Comparison of ENCODE assay signal across 28 mouse cellular contexts in genomic region chr11:99269192-99269591, GRCm38 (mm10). TPM values are rescaled to one million over a fixed set of nuclear protein-coding genes. Genes with fewer than 3 reads are reported as not detected.
A peak's percentile ranks its signal among the peaks of the same experiment; 100 is the strongest.
DNase-seq lines count a peak whose midpoint lies in the region; ATAC-seq lines count a peak whose summit lies in the region.
"Had no signal": no experiment of that assay in that cellular context is flagged by ENCODE, and none has a peak within 500 bp of the region (broad histone marks: within the 10 kb centered on the region; RNA-seq: fewer than 3 reads in every experiment).

No protein-coding gene starts in this region.

- H3K27ac ChIP-seq in embryonic facial prominence, embryonic 15.5 days (replicated peaks) = 0 out of 2 replicates have a peak overlapping the region, but pooled peaks have one; percentile 4
- H3K27ac ChIP-seq in embryonic facial prominence, embryonic 10.5 days (replicated peaks) = no peak overlapping the region
- H3K27ac ChIP-seq in limb, embryonic 12.5 days = peak overlapping the region; percentile 29; the same call in 1 of the 2 replicates
- no peak overlapping the region for H3K27ac ChIP-seq in limb, embryonic 10.5 days
- H3K27ac ChIP-seq in intestine, embryonic 16.5 days (ENCODE audit: low read length) = no peak overlapping the region
- H3K27ac ChIP-seq in hindbrain, embryonic 16.5 days (ENCODE audit: low read depth, low read length) = no peak overlapping the region
- H3K27ac ChIP-seq: embryonic facial prominence, embryonic 13.5 days; forebrain, embryonic 13.5 days; forebrain, embryonic 15.5 days had no signal

- H3K9me3 ChIP-seq in embryonic facial prominence, embryonic 15.5 days (replicated peaks) = no peaks in the 10 kb centered on the region
- H3K9me3 ChIP-seq in embryonic facial prominence, embryonic 10.5 days = no peaks in the 10 kb centered on the region
- no peaks in the 10 kb centered on the region for H3K9me3 ChIP-seq in limb, embryonic 12.5 days
- no peaks in the 10 kb centered on the region for H3K9me3 ChIP-seq in limb, embryonic 10.5 days (replicated peaks)
- H3K9me3 ChIP-seq in intestine, embryonic 16.5 days (ENCODE audit: control insufficient read depth, low read length) = no peaks in the 10 kb centered on the region
- H3K9me3 ChIP-seq in hindbrain, embryonic 16.5 days (ENCODE audit: control insufficient read depth, low read length) = no peaks in the 10 kb centered on the region
- H3K9me3 ChIP-seq: embryonic facial prominence, embryonic 13.5 days; forebrain, embryonic 13.5 days; forebrain, embryonic 15.5 days; G1E had no signal

- no peak overlapping the region for H3K4me2 ChIP-seq in embryonic facial prominence, embryonic 15.5 days (replicated peaks)
- H3K4me2 ChIP-seq in limb, embryonic 12.5 days = no peak overlapping the region
- H3K4me2 ChIP-seq in intestine, embryonic 16.5 days (ENCODE audit: low read depth, low read length) = no peak overlapping the region
- no peak overlapping the region for H3K4me2 ChIP-seq in hindbrain, embryonic 16.5 days (ENCODE audit: low read length)
- H3K4me2 ChIP-seq: embryonic facial prominence, embryonic 13.5 days; forebrain, embryonic 13.5 days; forebrain, embryonic 15.5 days had no signal

- H3K9ac ChIP-seq in embryonic facial prominence, embryonic 15.5 days = no peak overlapping the region
- no peak overlapping the region for H3K9ac ChIP-seq in limb, embryonic 12.5 days (replicated peaks)
- H3K9ac ChIP-seq in intestine, embryonic 16.5 days (ENCODE audit: low read depth, low read length) = no peak overlapping the region
- no peak overlapping the region for H3K9ac ChIP-seq in hindbrain, embryonic 16.5 days (ENCODE audit: low read depth, low read length)
- H3K9ac ChIP-seq: embryonic facial prominence, embryonic 13.5 days; forebrain, embryonic 13.5 days; forebrain, embryonic 15.5 days; forebrain, postnatal 0 days had no signal

- H3K4me1 ChIP-seq in embryonic facial prominence, embryonic 15.5 days = no peaks in the 10 kb centered on the region
- peaks cover 5% of the 10 kb centered on the region; the same call in 1 of the 2 replicates for H3K4me1 ChIP-seq in embryonic facial prominence, embryonic 10.5 days
- H3K4me1 ChIP-seq in limb, embryonic 12.5 days (replicated peaks) = peaks cover 13% of the 10 kb centered on the region
- peaks cover 12% of the 10 kb centered on the region; the same call in 1 of the 2 replicates for H3K4me1 ChIP-seq in limb, embryonic 10.5 days
- no peaks in the 10 kb centered on the region for H3K4me1 ChIP-seq in intestine, embryonic 16.5 days (ENCODE audit: control insufficient read depth, insufficient read depth, low read length)
- H3K4me1 ChIP-seq in hindbrain, embryonic 16.5 days (ENCODE audit: control insufficient read depth, insufficient read depth, low read depth, low read length) = no peaks in the 10 kb centered on the region
- H3K4me1 ChIP-seq: embryonic facial prominence, embryonic 13.5 days; forebrain, embryonic 13.5 days; forebrain, embryonic 15.5 days had no signal

- DNase-seq in embryonic facial prominence, embryonic 10.5 days (ENCODE audit: low spot score) = no peak
- DNase-seq in limb, embryonic 10.5 days (ENCODE audit: low spot score) = no peak
- no peak for DNase-seq in layer of hippocampus, postnatal 10 days (ENCODE audit: low spot score in 2 of 2)
- DNase-seq: adrenal gland, adult 2 months; adrenal gland, postnatal 10 days; adrenal gland, postnatal 25 days; B cell, adult 2 months; cerebellum, adult 11-12 months; cerebellum, adult 2 months; cerebellum, adult 9-10 months; cerebellum, postnatal 10 days; cerebellum, postnatal 25 days; forebrain, postnatal 0 days had no signal

- H3K27me3 ChIP-seq in embryonic facial prominence, embryonic 15.5 days = peaks cover 3% of the 10 kb centered on the region; the same call in 1 of the 2 replicates
- H3K27me3 ChIP-seq in embryonic facial prominence, embryonic 10.5 days (replicated peaks; ENCODE audit: low read depth, poor library complexity, severe bottlenecking) = 0 out of 2 replicates have a peak, but pooled peaks cover 4% of the 10 kb centered on the region
- no peaks in the 10 kb centered on the region for H3K27me3 ChIP-seq in limb, embryonic 12.5 days
- H3K27me3 ChIP-seq in limb, embryonic 10.5 days (ENCODE audit: low read depth, poor library complexity, severe bottlenecking) = no peaks in the 10 kb centered on the region
- no peaks in the 10 kb centered on the region for H3K27me3 ChIP-seq in intestine, embryonic 16.5 days (replicated peaks; ENCODE audit: control insufficient read depth, insufficient read depth, low read length)
- H3K27me3 ChIP-seq in hindbrain, embryonic 16.5 days (replicated peaks; ENCODE audit: control insufficient read depth, insufficient read depth, low read length) = no peaks in the 10 kb centered on the region
- H3K27me3 ChIP-seq: embryonic facial prominence, embryonic 13.5 days; forebrain, embryonic 13.5 days; forebrain, embryonic 15.5 days had no signal

- no peaks in the 10 kb centered on the region for H3K36me3 ChIP-seq in embryonic facial prominence, embryonic 15.5 days
- H3K36me3 ChIP-seq in embryonic facial prominence, embryonic 10.5 days (replicated peaks) = no peaks in the 10 kb centered on the region
- H3K36me3 ChIP-seq in limb, embryonic 12.5 days = no peaks in the 10 kb centered on the region
- no peaks in the 10 kb centered on the region for H3K36me3 ChIP-seq in limb, embryonic 10.5 days
- H3K36me3 ChIP-seq in intestine, embryonic 16.5 days (ENCODE audit: control insufficient read depth, insufficient read depth, low read length) = no peaks in the 10 kb centered on the region
- no peaks in the 10 kb centered on the region for H3K36me3 ChIP-seq in hindbrain, embryonic 16.5 days (ENCODE audit: control insufficient read depth, insufficient read depth, low read length)
- H3K36me3 ChIP-seq: embryonic facial prominence, embryonic 13.5 days; forebrain, embryonic 15.5 days; G1E had no signal

- ATAC-seq in embryonic facial prominence, embryonic 15.5 days (ENCODE audit: insufficient number of reproducible peaks, low FRiP score, low TSS enrichment, low read depth) = no peak
- no peak for ATAC-seq in limb, embryonic 12.5 days (ENCODE audit: insufficient number of reproducible peaks, insufficient read depth, low FRiP score, low TSS enrichment, low read depth)
- ATAC-seq in intestine, embryonic 16.5 days = peak; percentile 58; the same call in 1 of the 2 replicates
- ATAC-seq in hindbrain, embryonic 16.5 days = no peak
- ATAC-seq: CD4-positive, CD25-positive, alpha-beta regulatory T cell, adult 4 months; forebrain, embryonic 13.5 days; forebrain, embryonic 15.5 days; forebrain, postnatal 0 days; Patski had no signal

- 70% methylated on average over 7 of the region's 7 CpGs for WGBS in embryonic facial prominence, embryonic 15.5 days
- WGBS in embryonic facial prominence, embryonic 10.5 days = 80% methylated on average over 7 of the region's 7 CpGs
- WGBS in limb, embryonic 12.5 days = 67% methylated on average over 7 of the region's 7 CpGs
- WGBS in limb, embryonic 10.5 days = 79% methylated on average over 7 of the region's 7 CpGs
- WGBS in intestine, embryonic 16.5 days = 65% methylated on average over 7 of the region's 7 CpGs
- 82% methylated on average over 7 of the region's 7 CpGs for WGBS in hindbrain, embryonic 16.5 days

- no peak overlapping the region for H3K4me3 ChIP-seq in embryonic facial prominence, embryonic 15.5 days (replicated peaks)
- H3K4me3 ChIP-seq in embryonic facial prominence, embryonic 10.5 days = no peak overlapping the region
- H3K4me3 ChIP-seq in limb, embryonic 12.5 days (replicated peaks) = no peak overlapping the region
- no peak overlapping the region for H3K4me3 ChIP-seq in limb, embryonic 10.5 days
- H3K4me3 ChIP-seq in intestine, embryonic 16.5 days (ENCODE audit: low read length) = no peak overlapping the region
- H3K4me3 ChIP-seq in hindbrain, embryonic 16.5 days (ENCODE audit: low read length) = no peak overlapping the region
- H3K4me3 ChIP-seq: embryonic facial prominence, embryonic 13.5 days; forebrain, embryonic 13.5 days; forebrain, embryonic 15.5 days had no signal

RNA-seq across cellular contexts. Expression of gene Krt24, which starts 15.9 kb away (rescaled TPM):
- 2.9 and 4.7 TPM in 2 replicates for polyA plus RNA-seq in embryonic facial prominence, embryonic 15.5 days (2015; fragmentation: Nextera tagmentation; extraction: Ambion mirVana)
- not detected in 2 replicates for polyA plus RNA-seq in embryonic facial prominence, embryonic 10.5 days (2016; fragmentation: Nextera tagmentation; extraction: Ambion mirVana)
- 0.21 and 0.41 TPM in 2 replicates for polyA plus RNA-seq in limb, embryonic 12.5 days (2016; fragmentation: Nextera tagmentation; extraction: Ambion mirVana)
- polyA plus RNA-seq in limb, embryonic 10.5 days (2016; fragmentation: Nextera tagmentation; extraction: Ambion mirVana) = 0.23 TPM in 1 of 2 replicates, not detected in the other
- polyA plus RNA-seq in intestine, embryonic 16.5 days (2015; fragmentation: Nextera tagmentation; extraction: Ambion mirVana) = not detected in 2 replicates
- not detected for total RNA-seq in layer of hippocampus, postnatal 10 days (2021)
- polyA plus RNA-seq in hindbrain, embryonic 16.5 days (2015; fragmentation: Nextera tagmentation; extraction: Ambion mirVana) = 0.08 TPM in 1 of 2 replicates, not detected in the other
- total RNA-seq: adrenal gland, adult 2 months; adrenal gland, postnatal 10 days; adrenal gland, postnatal 25 days; adrenal gland, postnatal 4 days; CH12.LX; forebrain, postnatal 0 days; G1E had no signal
- polyA plus RNA-seq: adrenal gland, adult 2 months; CD4-positive, CD25-positive, alpha-beta regulatory T cell, adult 4 months; cortical plate, adult 2 months; forebrain, embryonic 11.5 days; forebrain, embryonic 13.5 days; forebrain, embryonic 15.5 days; G1E; Patski had no signal

RNA-seq across cellular contexts. Expression of gene Krt222, which starts 25.3 kb away (rescaled TPM):
- 0.71 and 0.79 TPM in 2 replicates for polyA plus RNA-seq in embryonic facial prominence, embryonic 15.5 days (2015; fragmentation: Nextera tagmentation; extraction: Ambion mirVana)
- polyA plus RNA-seq in embryonic facial prominence, embryonic 10.5 days (2016; fragmentation: Nextera tagmentation; extraction: Ambion mirVana) = 0.10 and 0.12 TPM in 2 replicates
- 0.15 and 0.36 TPM in 2 replicates for polyA plus RNA-seq in limb, embryonic 12.5 days (2016; fragmentation: Nextera tagmentation; extraction: Ambion mirVana)
- 0.20 and 0.25 TPM in 2 replicates for polyA plus RNA-seq in limb, embryonic 10.5 days (2016; fragmentation: Nextera tagmentation; extraction: Ambion mirVana)
- polyA plus RNA-seq in intestine, embryonic 16.5 days (2015; fragmentation: Nextera tagmentation; extraction: Ambion mirVana) = 0.22 and 0.54 TPM in 2 replicates
- total RNA-seq in layer of hippocampus, postnatal 10 days (2021) = 10 to 100 TPM; 24.0 to 25.7 TPM
- polyA plus RNA-seq in hindbrain, embryonic 16.5 days (2015; fragmentation: Nextera tagmentation; extraction: Ambion mirVana) = 10.9 and 14.3 TPM in 2 replicates
- polyA plus RNA-seq: G1E had no signal

RNA-seq across cellular contexts. Expression of gene Smarce1, which starts 38.4 kb away (rescaled TPM):
- polyA plus RNA-seq in embryonic facial prominence, embryonic 15.5 days (2015; fragmentation: Nextera tagmentation; extraction: Ambion mirVana) = 228 and 240 TPM in 2 replicates
- polyA plus RNA-seq in embryonic facial prominence, embryonic 10.5 days (2016; fragmentation: Nextera tagmentation; extraction: Ambion mirVana) = 369 and 387 TPM in 2 replicates
- polyA plus RNA-seq in limb, embryonic 12.5 days (2016; fragmentation: Nextera tagmentation; extraction: Ambion mirVana) = 403 and 407 TPM in 2 replicates
- 352 and 394 TPM in 2 replicates for polyA plus RNA-seq in limb, embryonic 10.5 days (2016; fragmentation: Nextera tagmentation; extraction: Ambion mirVana)
- 142 and 159 TPM in 2 replicates for polyA plus RNA-seq in intestine, embryonic 16.5 days (2015; fragmentation: Nextera tagmentation; extraction: Ambion mirVana)
- 10 to 100 TPM; 90.7 to 93.3 TPM for total RNA-seq in layer of hippocampus, postnatal 10 days (2021)
- 225 and 246 TPM in 2 replicates for polyA plus RNA-seq in hindbrain, embryonic 16.5 days (2015; fragmentation: Nextera tagmentation; extraction: Ambion mirVana)

RNA-seq across cellular contexts. Expression of gene Krt25, which starts 53.6 kb away (rescaled TPM):
- 26.1 and 71.3 TPM in 2 replicates for polyA plus RNA-seq in embryonic facial prominence, embryonic 15.5 days (2015; fragmentation: Nextera tagmentation; extraction: Ambion mirVana)
- polyA plus RNA-seq in embryonic facial prominence, embryonic 10.5 days (2016; fragmentation: Nextera tagmentation; extraction: Ambion mirVana) = not detected in 2 replicates
- polyA plus RNA-seq in limb, embryonic 12.5 days (2016; fragmentation: Nextera tagmentation; extraction: Ambion mirVana) = not detected in 2 replicates
- polyA plus RNA-seq in limb, embryonic 10.5 days (2016; fragmentation: Nextera tagmentation; extraction: Ambion mirVana) = not detected in 2 replicates
- polyA plus RNA-seq in intestine, embryonic 16.5 days (2015; fragmentation: Nextera tagmentation; extraction: Ambion mirVana) = 0.06 and 0.17 TPM in 2 replicates
- total RNA-seq in layer of hippocampus, postnatal 10 days (2021) = not detected
- 0.67 and 1.4 TPM in 2 replicates for polyA plus RNA-seq in hindbrain, embryonic 16.5 days (2015; fragmentation: Nextera tagmentation; extraction: Ambion mirVana)
- total RNA-seq: adrenal gland, adult 2 months; adrenal gland, postnatal 25 days; adrenal gland, postnatal 4 days; forebrain, postnatal 0 days; G1E had no signal
- polyA plus RNA-seq: adrenal gland, adult 2 months; CD4-positive, CD25-positive, alpha-beta regulatory T cell, adult 4 months; embryonic facial prominence, embryonic 11.5 days; forebrain, embryonic 11.5 days; forebrain, embryonic 13.5 days; G1E; Patski had no signal

Comparison
In these comparisons a context has a peak if more than half of its experiments do, and no peak if none do; other contexts are left out.
1. H3K27ac ChIP-seq: peak in embryonic facial prominence, embryonic 15.5 days (single experiment) and limb, embryonic 12.5 days (single experiment); none in embryonic facial prominence, embryonic 10.5 days (single experiment), limb, embryonic 10.5 days (single experiment), intestine, embryonic 16.5 days (single experiment) and hindbrain, embryonic 16.5 days (single experiment).